Mouse (Mus musculus) telencephalon, adult 2 months (tissue): ENCODE results near the gene Podxl2.

Experiments used
- DNase-seq: peaks from one replicate; pipeline ENCODE4 v3.0.0-alpha.2; 2011; ENCODE audit warnings: low read depth, low spot score

Podxl2 gene

DNA sequence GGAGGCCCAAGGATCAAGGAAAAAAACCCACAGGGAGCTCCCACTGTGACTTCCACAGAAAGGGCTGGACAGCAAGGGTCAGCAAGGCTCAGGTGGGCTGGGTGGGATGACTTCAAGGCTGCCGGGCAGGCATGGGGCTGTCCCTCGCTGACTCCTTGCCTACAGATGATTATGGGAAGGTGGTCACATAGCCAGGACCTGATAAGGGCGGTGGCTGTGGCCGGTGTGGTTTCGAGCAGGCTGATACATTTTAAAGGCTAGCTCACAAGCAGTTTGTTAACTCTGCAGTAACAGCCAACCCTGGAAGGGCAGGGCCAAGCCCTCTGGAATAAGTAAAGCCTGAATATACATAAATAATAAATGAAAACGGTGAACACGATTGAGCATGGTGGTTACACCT, 71.8 kb downstream of the Podxl2 start:
- no peak for DNase-seq

DNA sequence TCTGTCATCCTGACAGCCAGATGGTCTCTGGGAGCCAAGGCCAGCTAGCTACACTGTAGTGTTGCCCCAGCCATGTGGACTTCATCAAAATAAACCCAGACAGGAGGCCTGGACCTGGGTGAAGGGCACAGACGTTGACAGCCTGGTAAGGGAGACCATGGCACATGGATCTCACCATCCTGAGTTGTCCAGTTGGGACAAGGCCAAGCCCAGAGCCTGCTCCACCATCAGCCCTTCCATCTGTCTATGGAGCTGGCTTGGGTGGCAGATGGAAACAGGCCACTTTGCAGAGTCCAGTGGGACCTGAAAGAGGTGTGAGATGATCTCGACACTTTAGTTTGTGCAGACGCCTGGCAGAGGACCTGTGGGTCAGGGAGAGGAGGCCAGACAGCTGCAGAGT, 74.1 kb downstream of the Podxl2 start:
- DNase-seq = no peak

DNA sequence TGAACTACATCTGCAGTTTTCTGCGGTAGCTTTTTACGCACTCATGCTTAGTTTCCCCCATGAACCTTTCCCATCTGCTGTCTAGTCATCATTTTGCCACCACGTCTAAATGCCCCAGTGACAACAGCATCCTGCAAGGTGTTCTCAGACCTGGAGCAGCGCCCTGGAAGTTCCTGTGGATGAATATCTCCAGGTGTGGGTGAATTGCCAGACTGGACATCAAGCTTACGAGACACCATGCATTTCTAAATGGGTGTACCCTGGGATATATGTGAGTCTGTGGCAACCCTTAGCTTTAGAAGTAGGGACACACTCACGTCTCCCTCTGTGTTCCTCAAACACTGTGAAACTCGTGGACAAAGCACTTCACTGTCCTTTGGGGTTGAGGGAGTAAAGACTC, 74.7 kb downstream of the Podxl2 start:
- DNase-seq = no peak

DNA sequence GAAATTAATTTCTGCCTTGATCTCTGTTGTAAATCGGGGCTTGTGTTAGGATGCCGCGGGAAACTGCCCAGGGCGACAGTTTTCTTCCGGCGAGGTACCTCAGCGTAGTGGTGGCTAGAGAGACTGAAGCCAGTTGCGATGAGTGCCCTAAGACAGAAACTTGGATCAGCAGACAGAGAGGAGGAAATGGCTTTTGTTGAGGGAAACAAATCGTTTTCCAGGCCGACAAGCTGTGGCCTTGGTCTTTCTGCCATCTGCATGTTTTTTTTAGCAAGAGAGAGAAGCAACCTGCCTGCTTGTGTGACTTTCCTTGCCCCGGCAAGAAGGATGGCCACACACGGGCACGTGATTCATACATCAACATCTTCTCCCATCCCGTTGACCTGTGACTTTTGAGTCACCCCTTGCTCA, 80.3 kb downstream of the Podxl2 start:
- no peak for DNase-seq

DNA sequence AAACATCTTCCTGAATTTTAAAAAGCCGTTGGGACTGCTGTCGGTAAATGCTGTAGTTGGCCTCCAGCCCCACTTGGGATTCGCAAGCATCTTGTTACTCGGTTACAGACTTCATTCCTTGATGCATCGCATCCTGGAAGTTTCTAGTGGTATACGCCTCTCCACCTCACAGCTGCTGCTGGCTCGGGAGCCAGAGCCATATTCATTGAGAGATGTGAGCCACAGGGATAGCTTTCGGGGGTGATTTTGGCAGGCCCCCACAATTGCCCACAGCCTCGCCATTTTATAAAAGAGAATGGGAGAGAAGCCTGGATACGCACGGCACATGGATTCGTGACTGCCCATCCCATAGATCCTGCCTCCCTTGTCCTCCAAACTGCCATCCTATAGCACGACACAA, 81.0 kb downstream of the Podxl2 start:
- no peak for DNase-seq

DNA sequence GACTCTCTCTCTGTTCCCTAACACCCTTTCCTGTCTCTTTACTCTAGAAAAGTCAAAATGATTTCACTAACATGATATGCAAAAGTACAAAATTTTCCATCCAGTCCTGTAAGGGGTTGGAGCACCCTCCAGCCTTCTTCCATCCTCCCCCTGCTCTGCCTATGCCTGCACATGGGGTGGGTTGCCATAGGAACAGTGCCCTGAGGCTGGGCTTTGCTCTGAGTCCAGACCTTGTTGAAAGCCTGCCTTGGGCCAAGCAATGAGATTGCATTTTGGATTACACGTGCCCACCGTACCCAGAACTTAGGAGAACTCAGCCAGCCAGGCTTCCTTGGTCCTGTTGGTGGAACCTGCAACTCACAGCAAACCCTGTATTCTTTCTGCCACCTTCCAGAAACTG, 81.6 kb downstream of the Podxl2 start:
- DNase-seq = no peak
